Mouse (Mus musculus) ES-E14 (cell line): ENCODE results near the gene Nmt1. TPM values are rescaled to one million over a fixed set of nuclear protein-coding genes. Genes with fewer than 3 reads are reported as not detected.

ENCODE experiments used
- DNase-seq: peaks from one replicate; pipeline ENCODE4 v3.0.0-alpha.2; 2013; ENCODE audit warnings: low read depth, low spot score
- H3K27ac ChIP-seq: 2 replicates; pipeline ENCODE4 v1.5.1; 2012; ENCODE audit warnings: low read depth, mild to moderate bottlenecking, low read length, moderate library complexity, mixed read lengths; ENCODE audit not compliant: poor library complexity, insufficient read depth, severe bottlenecking
- H3K36me3 ChIP-seq: 2 replicates; pipeline ENCODE4 v1.6.1; 2012; ENCODE audit warnings: mild to moderate bottlenecking, low read length, moderate library complexity, mixed read lengths; ENCODE audit not compliant: control insufficient read depth, poor library complexity, insufficient read depth, severe bottlenecking
- H3K4me1 ChIP-seq, 2 experiments: fragments of 150-350 bp in 1 of 2; sonication (generic) in 1 of 2; 2 replicates each; pipeline ENCODE4 v1.6.1; 2012; ENCODE audit warnings: low read length in 2 of 2, mild to moderate bottlenecking in 1 of 2, mixed read lengths in 1 of 2; ENCODE audit not compliant: control insufficient read depth in 2 of 2, insufficient read depth in 2 of 2, poor library complexity in 1 of 2
- H3K4me3 ChIP-seq, 2 experiments: fragments of 150-350 bp in 1 of 2; sonication (generic) in 1 of 2; 2 replicates each; pipeline ENCODE4 v1.5.1; 2012; ENCODE audit warnings: low read length in 2 of 2, low read depth in 1 of 2, mild to moderate bottlenecking in 1 of 2, mixed read lengths in 1 of 2; ENCODE audit not compliant: insufficient read depth in 1 of 2, poor library complexity in 1 of 2, severe bottlenecking in 1 of 2
- H3K9ac ChIP-seq: 2 replicates; pipeline ENCODE4 v1.6.1; 2012; ENCODE audit warnings: low read depth, mild to moderate bottlenecking, low read length, mixed read lengths; ENCODE audit not compliant: poor library complexity, insufficient read depth, severe bottlenecking
- H3K9me3 ChIP-seq: fragments of 150-350 bp; sonication (generic); 2 replicates; pipeline ENCODE4 v1.6.1; 2012; ENCODE audit warnings: low read depth, mild to moderate bottlenecking, low read length; ENCODE audit not compliant: control insufficient read depth, insufficient read depth
- CHD2 ChIP-seq: IDR thresholded peaks from 2 replicates; pipeline ENCODE4 v1.6.1; 2014; ENCODE audit warnings: mild to moderate bottlenecking, low read depth, low read length, inconsistent platforms
- HCFC1 ChIP-seq: IDR thresholded peaks from 2 replicates; pipeline ENCODE4 v1.6.1; 2012; ENCODE audit warnings: low read length, inconsistent platforms, borderline replicate concordance; ENCODE audit not compliant: insufficient read depth
- MAFK ChIP-seq: IDR thresholded peaks from 2 replicates; pipeline ENCODE4 v1.6.1; 2014; ENCODE audit warnings: mild to moderate bottlenecking, low read depth, low read length, inconsistent platforms; ENCODE audit not compliant: insufficient read depth
- ZC3H11A ChIP-seq: IDR thresholded peaks from 2 replicates; pipeline ENCODE4 v1.6.1; 2012; ENCODE audit warnings: low read depth, mild to moderate bottlenecking, inconsistent platforms, low read length, borderline replicate concordance
- ZNF384 ChIP-seq: IDR thresholded peaks from 2 replicates; pipeline ENCODE4 v1.6.1; 2012; ENCODE audit warnings: low read depth, low read length, inconsistent platforms
- in situ Hi-C, 2 experiments: fragments of 600-800 bp; cut with MboI; formaldehyde crosslinking; loops; one replicate each; pipeline ENCODE4 v1.15.1; 2025; ENCODE audit warnings: low sequenced_read_pairs in 2 of 2, inconsistent platforms in 1 of 2; ENCODE audit not compliant: unreplicated experiment in 2 of 2
- total RNA-seq: library from RNA; depleted of rRNA; stranded (reverse); fragments of 300-350 nt; gene quantifications from 2 replicates; pipeline ENCODE4 v1.2.3, GENCODE M21; 2012; rRNA removed

Gene Nmt1
- total RNA-seq, 1 experiment = 61.0 TPM

DNA sequence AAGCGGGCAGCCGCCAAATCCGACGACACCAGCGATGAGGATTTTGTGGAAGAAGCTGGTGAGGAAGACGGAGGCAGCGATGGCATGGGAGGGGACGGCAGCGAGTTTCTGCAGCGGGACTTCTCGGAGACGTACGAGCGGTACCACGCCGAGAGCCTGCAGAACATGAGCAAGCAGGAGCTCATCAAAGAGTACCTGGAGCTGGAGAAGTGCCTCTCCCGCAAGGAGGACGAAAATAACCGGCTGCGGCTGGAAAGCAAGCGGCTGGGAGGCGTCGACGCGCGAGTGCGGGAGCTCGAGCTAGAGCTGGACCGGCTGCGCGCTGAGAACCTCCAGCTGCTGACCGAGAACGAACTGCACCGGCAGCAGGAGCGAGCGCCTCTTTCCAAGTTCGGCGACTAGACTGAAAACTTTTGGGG lies 89.6 kb downstream of the Nmt1 start:
- in situ Hi-C loops = no loop called here
- no peak for TF ChIP-seq MAFK
- TF ChIP-seq ZC3H11A = no peak
- TF ChIP-seq ZNF384 = no peak
- TF ChIP-seq CHD2 = no peak
- TF ChIP-seq HCFC1 = no peak

More for the DNA sequence above, 89.6 kb downstream of the Nmt1 start:
- no peak for DNase-seq
- no peak overlapping the region for H3K27ac ChIP-seq
- H3K4me3 ChIP-seq = peak overlapping the region; percentile 73 to 95
- H3K9ac ChIP-seq = peak overlapping the region; percentile 80
- peaks cover 4% of the 10 kb centered on the region for H3K36me3 ChIP-seq
- peaks cover 2 to 4% of the 10 kb centered on the region in 2 experiments; a peak in 2 of 4 replicates for H3K4me1 ChIP-seq
- no peaks in the 10 kb centered on the region for H3K9me3 ChIP-seq

Other genes starting within 250 kb of the Nmt1 start
- 74.8 and 77.1 TPM in 2 replicates for gene Gjc1, start 208.5 kb upstream of the Nmt1 start, total RNA-seq
- gene Higd1b, start 192.3 kb upstream of the Nmt1 start, total RNA-seq = 1.0 TPM in 1 of 2 replicates, not detected in the other
- gene Eftud2, start 147.2 kb upstream of the Nmt1 start, total RNA-seq = 161 and 198 TPM in 2 replicates
- 0.48 and 1.1 TPM in 2 replicates for gene Ccdc103, start 147.0 kb upstream of the Nmt1 start, total RNA-seq
- not detected in 2 replicates for gene Fam187a, start 143.0 kb upstream of the Nmt1 start, total RNA-seq
- gene Gfap, start 127.3 kb upstream of the Nmt1 start, total RNA-seq = 0.36 and 0.42 TPM in 2 replicates
- 38.4 and 51.0 TPM in 2 replicates for gene Kif18b, start 103.1 kb upstream of the Nmt1 start, total RNA-seq
- 3.3 and 3.7 TPM in 2 replicates for gene C1ql1, start 81.5 kb upstream of the Nmt1 start, total RNA-seq
- gene Dcakd, start 143 bp downstream of the Nmt1 start, total RNA-seq = 32.1 and 43.7 TPM in 2 replicates
- 8.0 and 13.2 TPM in 2 replicates for gene Plcd3, start 73.5 kb downstream of the Nmt1 start, total RNA-seq
- 14.0 and 19.7 TPM in 2 replicates for gene Acbd4, start 73.5 kb downstream of the Nmt1 start, total RNA-seq
- 20.0 and 29.1 TPM in 2 replicates for gene Hexim1, start 88.0 kb downstream of the Nmt1 start, total RNA-seq
- gene Hexim2, start 104.2 kb downstream of the Nmt1 start, total RNA-seq = 8.5 and 9.7 TPM in 2 replicates
- 0.94 and 1.9 TPM in 2 replicates for gene Fmnl1, start 142.9 kb downstream of the Nmt1 start, total RNA-seq
- gene 1700023F06Rik, start 180.4 kb downstream of the Nmt1 start, total RNA-seq = 0.26 TPM in 1 of 2 replicates, not detected in the other
- not detected in 2 replicates for gene Spata32, start 190.2 kb downstream of the Nmt1 start, total RNA-seq
- 4.5 and 5.3 TPM in 2 replicates for gene Map3k14, start 239.3 kb downstream of the Nmt1 start, total RNA-seq